Mouse (Mus musculus) heart, postnatal 25 days (tissue): ENCODE results near the gene Zfp39. TPM values are rescaled to one million over a fixed set of nuclear protein-coding genes. Genes with fewer than 3 reads are reported as not detected.
"Not testable (repeated sequence)": the region's sequence is repeated elsewhere in the genome, so short reads cannot be mapped to it uniquely, and the experiment has no call there.

Source experiments
- DNase-seq: peaks from one replicate; pipeline ENCODE4 v3.0.0; 2022; ENCODE audit warnings: low spot score
- intact Hi-C: fragments of 180-260 bp; cut with DNase I; formaldehyde crosslinking; loops from one replicate; pipeline ENCODE4 v1.15.1; 2025
- total RNA-seq, 2 experiments: library from RNA; stranded (reverse); gene quantifications; 2 replicates each; pipeline ENCODE4 v1.2.3; 2021

Gene Zfp39
- total RNA-seq, 2 experiments from 2014 or later: 3.4 to 4.1 TPM

DNA sequence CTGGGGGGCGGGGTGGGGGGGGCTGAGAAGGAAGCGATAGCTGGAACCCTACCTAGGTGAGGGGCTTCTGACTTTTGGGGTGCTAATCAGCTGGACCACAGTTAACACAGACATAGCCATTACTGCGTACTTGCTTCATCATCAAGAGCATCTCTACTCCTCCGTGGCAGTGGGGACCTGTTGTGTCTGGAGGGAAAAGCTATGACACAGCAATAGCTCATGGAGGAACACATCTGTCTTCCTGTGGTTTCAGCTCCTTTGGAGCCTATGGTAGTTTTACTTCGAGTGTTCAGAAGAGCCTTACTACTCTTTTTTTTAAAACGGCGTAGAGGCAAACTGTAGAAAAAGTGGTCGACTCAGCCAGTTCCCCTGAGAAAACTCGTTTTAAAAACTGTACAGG lies 56.4 kb downstream of the Zfp39 start:
- no peak for DNase-seq
- intact Hi-C loops: no loop called here

DNA sequence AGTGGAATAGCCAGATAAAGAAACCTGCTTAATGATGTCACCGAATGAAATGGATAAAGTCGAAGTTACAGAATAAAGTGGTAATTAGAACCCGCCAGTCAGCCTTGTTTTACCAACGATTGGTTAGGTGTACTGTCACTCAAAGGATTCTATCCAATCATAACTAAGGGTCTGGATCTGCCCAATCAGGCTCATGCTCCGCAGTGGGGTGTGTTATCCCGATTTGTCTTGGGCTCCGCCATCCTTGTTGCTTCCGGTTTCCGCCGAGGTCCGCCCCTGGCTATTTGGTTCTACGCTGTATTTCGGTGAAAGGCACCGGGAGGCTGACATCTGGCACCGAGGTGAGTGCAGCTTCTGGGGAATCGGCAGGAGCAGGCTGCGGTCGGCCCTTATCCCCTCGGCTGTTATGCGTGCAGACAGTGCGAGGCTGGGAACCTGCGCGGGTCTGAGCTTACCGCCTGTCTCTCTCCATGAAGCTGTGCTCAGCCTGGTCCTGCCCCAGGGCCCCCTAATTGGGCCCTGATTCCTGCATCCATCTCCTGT lies 57.0 kb downstream of the Zfp39 start, which contains the start of gene Gm12258:
Gm12258 (plus strand) TSS at position 240 of the 543 bp plus-strand sequence.
- DNase-seq: peak; percentile 78
- intact Hi-C loops: no loop called here

DNA sequence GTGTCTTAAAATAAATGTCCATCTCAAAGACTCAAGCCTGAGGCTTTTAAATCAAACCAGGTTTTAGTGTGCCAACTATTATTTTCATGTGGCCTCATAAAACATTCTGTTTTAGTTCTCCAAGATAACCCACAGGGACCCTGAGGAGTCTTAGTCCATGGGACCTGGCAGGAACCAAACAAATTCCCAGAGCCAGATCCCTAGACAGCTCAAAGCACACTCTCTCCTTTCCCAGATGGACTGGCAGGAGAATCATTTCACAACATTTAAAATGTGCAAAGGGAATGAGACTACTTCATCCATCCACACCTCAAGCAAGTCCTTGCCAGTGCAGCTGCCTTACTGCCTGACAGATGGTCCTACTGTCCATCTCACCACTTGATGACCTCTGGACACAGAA lies 65.1 kb downstream of the Zfp39 start, which contains the start of gene Olfr311:
Olfr311 (plus strand) TSS at position 301 of the 400 bp plus-strand sequence.
- intact Hi-C loops, DNase-seq: not testable (repeated sequence)

Other genes starting within 250 kb of the Zfp39 start
- not detected for gene Olfr322, start 245.4 kb downstream of the Zfp39 start, total RNA-seq
- gene Olfr320, start 223.1 kb downstream of the Zfp39 start, total RNA-seq: not detected
- not detected for gene Olfr319, start 205.1 kb downstream of the Zfp39 start, total RNA-seq
- not detected for gene Olfr318, start 180.2 kb downstream of the Zfp39 start, total RNA-seq
- not detected for gene Olfr317, start 165.0 kb downstream of the Zfp39 start, total RNA-seq
- gene Olfr316, start 151.5 kb downstream of the Zfp39 start, total RNA-seq: not detected
- gene Olfr315, start 131.0 kb downstream of the Zfp39 start, total RNA-seq: not detected
- not detected for gene Olfr314, start 121.3 kb downstream of the Zfp39 start, total RNA-seq
- gene Fam183b, start 102.3 kb downstream of the Zfp39 start, total RNA-seq: not detected
- not detected for gene Olfr313, start 89.2 kb downstream of the Zfp39 start, total RNA-seq
- not detected for gene Olfr312, start 75.0 kb downstream of the Zfp39 start, total RNA-seq
- gene Olfr311, start 65.0 kb downstream of the Zfp39 start, total RNA-seq: not detected
- gene Gm12258, start 57.1 kb downstream of the Zfp39 start, total RNA-seq: 1 to 10 TPM; 2.1 to 2.3 TPM
- 1 to 10 TPM; 1.4 to 2.3 TPM for gene 2810021J22Rik, start 37.0 kb downstream of the Zfp39 start, total RNA-seq
- not detected for gene Btnl10, start 13.7 kb upstream of the Zfp39 start, total RNA-seq
- gene Rnf187, start 34.7 kb upstream of the Zfp39 start, total RNA-seq: 100 to 1,000 TPM; 163 to 167 TPM
- 1 to 10 TPM; 1.8 to 2.3 TPM for gene Hist3h2ba, start 44.7 kb upstream of the Zfp39 start, total RNA-seq
- gene Hist3h2a, start 50.5 kb upstream of the Zfp39 start, total RNA-seq: 10 to 100 TPM; 17.1 to 21.3 TPM
- gene Trim17, start 50.5 kb upstream of the Zfp39 start, total RNA-seq: under 1 TPM; 0.10 to 0.17 TPM
- gene Trim11, start 73.9 kb upstream of the Zfp39 start, total RNA-seq: 10 to 100 TPM; 14.8 to 15.5 TPM
- 100 to 1,000 TPM; 626 to 647 TPM for gene Obscn, start 232.2 kb upstream of the Zfp39 start, total RNA-seq